Mouse (Mus musculus): ENCODE data around the gene Vars2. TPM values are rescaled to one million over a fixed set of nuclear protein-coding genes. Genes with fewer than 3 reads are reported as not detected.

Gene Vars2
- polyA plus RNA-seq, 2 experiments, result 14.8 to 35.4 TPM

DNA sequence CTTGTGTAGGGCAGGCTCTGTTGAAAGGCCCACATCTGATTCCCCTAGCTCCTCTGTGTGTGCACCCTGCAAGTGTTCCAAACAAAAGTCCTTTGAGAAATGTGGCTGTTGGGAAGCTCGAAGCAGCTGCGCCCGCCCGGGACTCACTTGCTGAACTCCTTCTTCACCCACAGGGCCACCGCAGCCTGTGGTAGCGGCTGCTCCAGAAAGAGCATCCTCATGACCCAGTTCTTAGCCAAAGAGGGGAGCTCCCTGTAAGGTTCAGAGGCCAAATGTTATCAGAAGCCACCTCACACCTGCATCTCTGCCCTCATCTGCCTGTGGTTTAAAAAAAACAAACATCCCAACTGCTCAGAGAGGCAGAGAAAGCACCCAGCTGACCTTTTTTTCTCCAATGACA is 4.5 kb upstream of the Vars2 start:
- Histone ChIP-seq H3K36me3 (ENCODE audit: control insufficient read depth, insufficient read depth, low read length) (peaks cover 8% of the 10 kb centered on the region; the same call in 1 of the 2 replicates), H3K4me2 (replicated peaks; ENCODE audit: low read depth, low read length, severe bottlenecking) (no peak overlapping the region), H3K27ac (replicated peaks; ENCODE audit: low read depth, low read length) (no peak overlapping the region), H3K4me1 (ENCODE audit: control insufficient read depth, insufficient read depth, low read length) (0 out of 2 replicates have a peak, but pooled peaks cover under 1% of the 10 kb centered on the region), H3K4me3 (replicated peaks; ENCODE audit: low read length) (no peak overlapping the region), H3K9ac (ENCODE audit: low read depth, low read length, severe bottlenecking) (no peak overlapping the region), H3K9me3 (ENCODE audit: control insufficient read depth, low read length) (no peaks in the 10 kb centered on the region), H3K27me3 (ENCODE audit: control insufficient read depth, insufficient read depth, low read length) (no peaks in the 10 kb centered on the region)
- 95% methylated on average over 6 of the region's 6 CpGs for WGBS
- no peak for TF ChIP-seq POLR2A (IDR thresholded peaks at IDR 0.05; ENCODE audit: borderline replicate concordance, extremely low read depth, insufficient read depth, insufficient read length)
- ATAC-seq (ENCODE audit: low FRiP score, low read depth) (no peak), DNase-seq (ENCODE audit: low spot score) (no peak)

DNA sequence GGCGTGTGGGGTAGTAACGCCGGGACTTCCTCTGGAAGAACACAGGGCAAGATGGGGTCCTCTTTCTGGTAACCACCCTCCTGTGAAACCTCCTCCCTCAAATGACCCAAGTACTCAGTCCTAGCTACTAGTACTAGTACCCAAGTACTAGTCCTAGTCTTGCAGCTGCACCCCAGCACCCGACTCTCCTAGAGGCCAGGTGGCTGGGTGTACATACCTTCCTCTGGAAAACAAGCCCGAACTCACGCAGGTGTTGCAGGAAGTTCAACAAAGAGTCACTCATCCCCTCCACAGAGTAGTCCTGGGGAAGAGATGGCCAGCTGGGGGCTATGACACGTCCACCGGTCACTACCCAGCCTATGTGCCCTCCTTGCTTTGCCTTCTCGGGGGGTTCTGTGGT is 2.3 kb upstream of the Vars2 start:
- H3K9me3 ChIP-seq (ENCODE audit: control insufficient read depth, low read length), result no peaks in the 10 kb centered on the region
- H3K4me1 ChIP-seq (ENCODE audit: control insufficient read depth, insufficient read depth, low read length), result 0 out of 2 replicates have a peak, but pooled peaks cover 5% of the 10 kb centered on the region
- 90% methylated on average over 9 of the region's 9 CpGs for WGBS
- H3K36me3 ChIP-seq (ENCODE audit: control insufficient read depth, insufficient read depth, low read length), result peaks cover 8% of the 10 kb centered on the region; the same call in 1 of the 2 replicates
- H3K9ac ChIP-seq (ENCODE audit: low read depth, low read length, severe bottlenecking), result no peak overlapping the region
- DNase-seq (ENCODE audit: low spot score) (no peak), ATAC-seq (ENCODE audit: low FRiP score, low read depth) (no peak)
- TF ChIP-seq POLR2A (IDR thresholded peaks at IDR 0.05; ENCODE audit: borderline replicate concordance, extremely low read depth, insufficient read depth, insufficient read length), result no peak
- no peak overlapping the region for H3K27ac ChIP-seq (replicated peaks; ENCODE audit: low read depth, low read length)
- H3K4me3 ChIP-seq (replicated peaks; ENCODE audit: low read length), result no peak overlapping the region
- H3K27me3 ChIP-seq (ENCODE audit: control insufficient read depth, insufficient read depth, low read length), result no peaks in the 10 kb centered on the region
- H3K4me2 ChIP-seq (replicated peaks; ENCODE audit: low read depth, low read length, severe bottlenecking), result no peak overlapping the region

DNA sequence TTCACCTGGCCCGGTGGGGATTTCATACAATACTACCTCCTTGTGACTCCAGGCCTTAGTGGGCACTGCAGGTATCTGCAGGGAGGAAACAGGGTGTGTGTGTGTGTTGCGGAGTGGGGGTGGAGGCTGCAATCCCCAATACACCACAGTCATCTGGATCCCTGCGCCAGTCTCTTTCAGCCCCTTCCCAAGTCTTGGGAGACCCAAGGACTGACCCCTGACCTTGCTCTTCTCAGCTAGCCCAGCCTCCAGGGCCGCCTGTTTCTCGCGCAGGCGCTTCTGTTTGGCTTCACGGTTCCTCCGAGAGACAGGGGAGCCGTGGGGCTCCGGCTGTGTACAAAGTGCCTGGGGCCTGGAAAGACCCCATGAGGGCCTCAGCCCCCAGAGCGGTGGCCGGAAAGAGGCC is 538 bp downstream of the Vars2 start:
- ATAC-seq (ENCODE audit: low FRiP score, low read depth), result peak; percentile 54
- Histone ChIP-seq H3K9me3 (ENCODE audit: control insufficient read depth, low read length) (no peaks in the 10 kb centered on the region), H3K4me3 (replicated peaks; ENCODE audit: low read length) (peak overlapping the region; percentile 74), H3K27ac (replicated peaks; ENCODE audit: low read depth, low read length) (peak overlapping the region; percentile 85), H3K9ac (ENCODE audit: low read depth, low read length, severe bottlenecking) (peak overlapping the region; percentile 84), H3K36me3 (ENCODE audit: control insufficient read depth, insufficient read depth, low read length) (peaks cover 26% of the 10 kb centered on the region), H3K27me3 (ENCODE audit: control insufficient read depth, insufficient read depth, low read length) (no peaks in the 10 kb centered on the region), H3K4me2 (replicated peaks; ENCODE audit: low read depth, low read length, severe bottlenecking) (peak overlapping the region; percentile 89), H3K4me1 (ENCODE audit: control insufficient read depth, insufficient read depth, low read length) (0 out of 2 replicates have a peak, but pooled peaks cover 5% of the 10 kb centered on the region)
- DNase-seq (ENCODE audit: low spot score), result peak; percentile 16
- WGBS, result 4% methylated on average over 13 of the region's 13 CpGs
- no peak for TF ChIP-seq POLR2A (IDR thresholded peaks at IDR 0.05; ENCODE audit: borderline replicate concordance, extremely low read depth, insufficient read depth, insufficient read length)

DNA sequence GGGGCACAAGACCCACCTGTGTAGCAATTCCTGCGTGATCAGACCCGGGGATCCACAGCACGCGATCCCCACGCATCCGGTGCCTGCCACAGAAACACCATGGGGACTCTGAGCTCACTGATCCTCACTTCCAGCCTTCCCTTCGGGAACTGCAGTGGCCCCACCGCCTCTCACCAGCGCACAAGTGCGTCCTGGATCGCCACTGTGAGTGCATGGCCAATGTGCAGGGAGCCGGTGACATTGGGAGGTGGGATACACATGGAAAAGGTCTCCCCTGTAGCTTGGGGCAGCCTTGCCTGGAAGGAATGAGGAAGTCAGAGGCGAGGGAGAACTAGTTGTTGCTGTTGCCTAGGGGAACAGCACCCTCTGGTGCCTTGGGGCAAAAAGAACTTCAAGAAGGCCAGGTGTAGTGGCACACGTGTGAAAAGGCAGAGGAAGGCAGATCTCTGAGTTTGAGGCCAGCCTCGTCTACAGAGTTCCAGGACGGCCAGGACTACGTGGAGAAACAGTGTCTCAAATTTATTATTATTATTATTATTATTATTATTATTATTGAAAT is 1.4 kb downstream of the Vars2 start:
- Histone ChIP-seq H3K27ac (replicated peaks; ENCODE audit: low read depth, low read length) (no peak overlapping the region), H3K4me1 (ENCODE audit: control insufficient read depth, insufficient read depth, low read length) (0 out of 2 replicates have a peak, but pooled peaks cover 5% of the 10 kb centered on the region), H3K4me3 (replicated peaks; ENCODE audit: low read length) (no peak overlapping the region; the same call in 1 of the 2 replicates), H3K9me3 (ENCODE audit: control insufficient read depth, low read length) (no peaks in the 10 kb centered on the region), H3K27me3 (ENCODE audit: control insufficient read depth, insufficient read depth, low read length) (no peaks in the 10 kb centered on the region), H3K4me2 (replicated peaks; ENCODE audit: low read depth, low read length, severe bottlenecking) (peak overlapping the region; percentile 89; the same call in 1 of the 2 replicates), H3K36me3 (ENCODE audit: control insufficient read depth, insufficient read depth, low read length) (peaks cover 34% of the 10 kb centered on the region), H3K9ac (ENCODE audit: low read depth, low read length, severe bottlenecking) (no peak overlapping the region)
- ATAC-seq (ENCODE audit: low FRiP score, low read depth) (no peak), DNase-seq (ENCODE audit: low spot score) (no peak)
- TF ChIP-seq POLR2A (IDR thresholded peaks at IDR 0.05; ENCODE audit: borderline replicate concordance, extremely low read depth, insufficient read depth, insufficient read length), result no peak
- WGBS, result 75% methylated on average over 17 of the region's 17 CpGs

DNA sequence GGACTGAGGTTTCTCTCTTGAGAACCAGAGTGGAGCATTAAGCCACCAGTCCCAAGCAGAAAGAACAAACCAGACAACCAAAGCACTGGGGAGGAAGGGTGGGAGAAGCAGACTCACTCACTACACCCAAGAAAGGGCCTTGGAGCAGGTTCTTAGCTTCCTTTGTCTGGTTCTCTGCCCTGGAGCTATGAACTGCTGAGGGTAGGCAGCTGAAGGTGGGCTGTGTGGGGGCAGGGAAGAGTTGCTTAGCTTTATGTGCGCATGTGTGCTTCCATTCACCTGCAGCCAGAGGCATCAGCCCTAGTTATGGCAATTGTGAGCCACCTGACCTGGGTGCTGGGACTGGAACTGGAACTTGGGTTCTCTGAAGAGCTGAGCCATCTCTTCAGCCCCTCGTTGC is 14.3 kb downstream of the Vars2 start:
- ATAC-seq (ENCODE audit: low FRiP score, low read depth) (no peak), DNase-seq (ENCODE audit: low spot score) (no peak)
- Histone ChIP-seq H3K9ac (ENCODE audit: low read depth, low read length, severe bottlenecking) (no peak overlapping the region), H3K9me3 (ENCODE audit: control insufficient read depth, low read length) (no peaks in the 10 kb centered on the region), H3K27me3 (ENCODE audit: control insufficient read depth, insufficient read depth, low read length) (no peaks in the 10 kb centered on the region), H3K36me3 (ENCODE audit: control insufficient read depth, insufficient read depth, low read length) (peaks cover 37% of the 10 kb centered on the region), H3K4me2 (replicated peaks; ENCODE audit: low read depth, low read length, severe bottlenecking) (no peak overlapping the region), H3K27ac (replicated peaks; ENCODE audit: low read depth, low read length) (no peak overlapping the region), H3K4me1 (ENCODE audit: control insufficient read depth, insufficient read depth, low read length) (no peaks in the 10 kb centered on the region), H3K4me3 (replicated peaks; ENCODE audit: low read length) (no peak overlapping the region)
- TF ChIP-seq POLR2A (IDR thresholded peaks at IDR 0.05; ENCODE audit: borderline replicate concordance, extremely low read depth, insufficient read depth, insufficient read length), result no peak
- WGBS, result 74% methylated on average over 2 of the region's 2 CpGs
